In genomic region chr3:100754677-100755076, GRCm38 (mm10) we compare ENCODE assay signal across 18 mouse cellular contexts.
"Had no signal": no experiment of that assay in that cellular context is flagged by ENCODE, and none has a peak within 500 bp of the region (broad histone marks: within the 10 kb centered on the region; RNA-seq: fewer than 3 reads in every experiment).

No protein-coding gene starts in this region.

- H3K4me1 ChIP-seq: midbrain, embryonic 13.5 days; midbrain, embryonic 15.5 days; neural tube, embryonic 13.5 days had no signal

- H3K27ac ChIP-seq: midbrain, embryonic 10.5 days; midbrain, embryonic 13.5 days; midbrain, embryonic 15.5 days; neural tube, embryonic 13.5 days; neural tube, embryonic 15.5 days had no signal

- DNase-seq: lung, adult 18-20 months; lung, embryonic 14.5 days; lung, postnatal 10 days; lung, postnatal 4 days; retina, postnatal 1 day; right cerebral cortex, adult 18-20 months; right cerebral cortex, postnatal 25 days; right cerebral cortex, postnatal 4 days; spleen, adult 18-20 months; thymus, adult 18-20 months; thymus, postnatal 14 days; thymus, postnatal 36 days had no signal

- H3K36me3 ChIP-seq: midbrain, embryonic 10.5 days; midbrain, embryonic 13.5 days; midbrain, embryonic 15.5 days; neural tube, embryonic 13.5 days; neural tube, embryonic 15.5 days had no signal

- H3K4me3 ChIP-seq: midbrain, embryonic 10.5 days; midbrain, embryonic 13.5 days; midbrain, embryonic 15.5 days; myocyte; neural tube, embryonic 13.5 days; neural tube, embryonic 15.5 days had no signal

- H3K9me3 ChIP-seq: midbrain, embryonic 10.5 days; midbrain, embryonic 13.5 days; midbrain, embryonic 15.5 days; neural tube, embryonic 13.5 days; neural tube, embryonic 15.5 days had no signal

- H3K27me3 ChIP-seq: midbrain, embryonic 13.5 days; midbrain, embryonic 15.5 days; neural tube, embryonic 13.5 days; neural tube, embryonic 15.5 days had no signal
